Mouse (Mus musculus): ENCODE results near the gene Bcas3. TPM values are rescaled to one million over a fixed set of nuclear protein-coding genes. Genes with fewer than 3 reads are reported as not detected.

Gene Bcas3
- polyA plus RNA-seq, 1 experiment, result 35.1 TPM

GRCm38 (mm10) chr11:85621994-85622393, 269.0 kb downstream of the Bcas3 start:
- no peaks in the 10 kb centered on the region for H3K4me1 ChIP-seq (ENCODE audit: control insufficient read depth, insufficient read depth, low read length)
- no peak overlapping the region for H3K4me3 ChIP-seq (ENCODE audit: insufficient read depth, low read length)
- TF ChIP-seq CTCF (IDR thresholded peaks at IDR 0.05; ENCODE audit: low read depth, low read length), result no peak
- TF ChIP-seq POLR2A (IDR thresholded peaks at IDR 0.05; ENCODE audit: borderline replicate concordance, low read depth, low read length), result no peak
- H3K27ac ChIP-seq (ENCODE audit: insufficient read depth, low read depth, low read length), result no peak overlapping the region

- TF ChIP-seq POLR2A (IDR thresholded peaks at IDR 0.05; ENCODE audit: borderline replicate concordance, low read depth, low read length) (no peak), CTCF (IDR thresholded peaks at IDR 0.05; ENCODE audit: low read depth, low read length) (no peak)
- Histone ChIP-seq H3K4me3 (ENCODE audit: insufficient read depth, low read length) (no peak overlapping the region), H3K27ac (ENCODE audit: insufficient read depth, low read depth, low read length) (no peak overlapping the region), H3K4me1 (ENCODE audit: control insufficient read depth, insufficient read depth, low read length) (no peaks in the 10 kb centered on the region)
Observed at GRCm38 (mm10) chr11:85625206-85625605, 272.2 kb downstream of the Bcas3 start.

DNA sequence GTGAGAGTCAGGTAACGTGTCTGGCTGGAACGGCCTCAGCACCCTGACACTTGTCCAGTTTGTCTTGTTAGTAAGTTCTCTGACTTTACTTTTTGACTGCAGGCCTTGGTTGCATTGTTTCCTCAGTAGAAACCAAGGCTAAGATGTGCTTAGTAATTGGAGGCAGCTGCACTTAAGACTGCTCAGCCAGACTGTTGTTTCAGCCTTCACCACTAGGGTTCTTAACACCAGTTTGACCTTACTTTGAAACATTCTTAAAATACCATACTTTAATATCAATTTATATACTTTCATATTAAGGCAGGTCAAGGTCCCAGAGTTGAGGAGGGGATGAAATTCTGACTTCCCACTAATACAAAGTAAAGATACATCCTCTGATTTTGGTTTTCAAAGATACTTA, 273.9 kb downstream of the Bcas3 start:
- H3K4me1 ChIP-seq (ENCODE audit: control insufficient read depth, insufficient read depth, low read length), result no peaks in the 10 kb centered on the region
- no peak overlapping the region for H3K4me3 ChIP-seq (ENCODE audit: insufficient read depth, low read length)
- no peak for TF ChIP-seq CTCF (IDR thresholded peaks at IDR 0.05; ENCODE audit: low read depth, low read length)
- TF ChIP-seq POLR2A (IDR thresholded peaks at IDR 0.05; ENCODE audit: borderline replicate concordance, low read depth, low read length), result no peak
- no peak overlapping the region for H3K27ac ChIP-seq (ENCODE audit: insufficient read depth, low read depth, low read length)

DNA sequence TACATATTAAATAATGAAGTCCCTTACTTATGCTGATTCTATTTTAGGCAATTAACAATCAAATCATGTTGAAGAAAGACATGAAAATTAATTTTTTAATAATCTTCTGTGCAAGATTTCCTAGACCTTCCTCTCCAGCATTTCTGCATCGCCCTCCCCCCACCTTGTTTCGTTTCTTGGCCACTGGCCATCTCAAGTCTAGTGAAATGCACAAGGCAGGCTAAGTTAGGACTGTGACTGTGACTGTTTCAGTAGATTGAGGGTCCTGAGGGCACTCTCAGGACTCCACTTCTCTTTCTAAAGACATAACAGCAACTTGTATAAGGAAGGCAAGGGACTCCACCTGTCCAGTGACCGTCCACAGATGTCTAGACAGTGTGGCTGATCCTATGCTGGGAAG, 274.4 kb downstream of the Bcas3 start:
- TF ChIP-seq CTCF (IDR thresholded peaks at IDR 0.05; ENCODE audit: low read depth, low read length), result no peak
- no peak for TF ChIP-seq POLR2A (IDR thresholded peaks at IDR 0.05; ENCODE audit: borderline replicate concordance, low read depth, low read length)
- Histone ChIP-seq H3K4me1 (ENCODE audit: control insufficient read depth, insufficient read depth, low read length) (no peaks in the 10 kb centered on the region), H3K27ac (ENCODE audit: insufficient read depth, low read depth, low read length) (no peak overlapping the region), H3K4me3 (ENCODE audit: insufficient read depth, low read length) (no peak overlapping the region)

DNA sequence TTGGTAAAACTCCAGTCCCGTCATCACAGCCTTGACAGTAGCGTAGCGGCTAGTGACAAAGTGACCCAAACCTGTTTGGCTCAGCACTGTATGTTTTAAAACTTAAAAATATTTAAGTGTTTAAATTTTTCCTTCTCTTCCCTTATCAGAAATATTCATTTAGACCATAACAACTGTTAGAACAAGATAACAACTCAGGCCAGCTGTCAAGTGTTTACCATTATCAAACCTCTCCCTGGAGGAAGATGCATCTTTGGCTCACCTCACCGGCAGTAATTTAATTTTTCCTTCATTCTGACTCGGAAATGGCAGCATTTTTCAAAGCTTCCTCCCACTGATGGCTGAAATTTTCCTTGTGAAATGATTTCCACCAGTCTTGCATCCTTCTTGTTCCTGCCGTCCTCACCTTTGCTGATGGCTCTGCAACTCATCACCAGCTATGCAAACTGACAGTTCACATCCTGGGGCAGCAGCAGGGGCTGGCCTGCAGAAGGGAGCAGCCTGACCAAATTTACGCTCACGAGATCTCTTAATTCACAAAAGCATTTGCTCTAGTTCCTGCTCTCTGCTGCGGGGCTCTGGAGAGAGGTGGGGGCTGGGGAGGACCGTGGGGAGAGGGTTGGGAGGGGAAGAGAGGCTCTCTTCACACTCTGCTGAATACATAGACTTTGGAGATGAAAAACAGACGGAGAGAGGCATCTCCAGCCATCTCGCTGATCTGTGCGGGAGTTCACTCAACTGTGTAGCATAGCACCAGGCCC, 275.5 kb downstream of the Bcas3 start:
- Histone ChIP-seq H3K4me3 (ENCODE audit: insufficient read depth, low read length) (no peak overlapping the region), H3K4me1 (ENCODE audit: control insufficient read depth, insufficient read depth, low read length) (no peaks in the 10 kb centered on the region), H3K27ac (ENCODE audit: insufficient read depth, low read depth, low read length) (no peak overlapping the region)
- TF ChIP-seq POLR2A (IDR thresholded peaks at IDR 0.05; ENCODE audit: borderline replicate concordance, low read depth, low read length), result no peak
- TF ChIP-seq CTCF (IDR thresholded peaks at IDR 0.05; ENCODE audit: low read depth, low read length), result no peak

GRCm38 (mm10) chr11:85632568-85632981, 279.6 kb downstream of the Bcas3 start:
- no peak overlapping the region for H3K27ac ChIP-seq (ENCODE audit: insufficient read depth, low read depth, low read length)

GRCm38 (mm10) chr11:85638696-85639495, 285.9 kb downstream of the Bcas3 start:
- peaks cover 3% of the 10 kb centered on the region; the same call in 1 of the 2 replicates for H3K4me1 ChIP-seq (ENCODE audit: control insufficient read depth, insufficient read depth, low read length)
- H3K4me3 ChIP-seq (ENCODE audit: insufficient read depth, low read length), result no peak overlapping the region
- no peak overlapping the region for H3K27ac ChIP-seq (ENCODE audit: insufficient read depth, low read depth, low read length)
- TF ChIP-seq CTCF (IDR thresholded peaks at IDR 0.05; ENCODE audit: low read depth, low read length), result no peak

More at GRCm38 (mm10) chr11:85632568-85632981, 279.6 kb downstream of the Bcas3 start:
- TF ChIP-seq POLR2A (IDR thresholded peaks at IDR 0.05; ENCODE audit: borderline replicate concordance, low read depth, low read length) (no peak), CTCF (IDR thresholded peaks at IDR 0.05; ENCODE audit: low read depth, low read length) (no peak)
- Histone ChIP-seq H3K4me1 (ENCODE audit: control insufficient read depth, insufficient read depth, low read length) (no peaks in the 10 kb centered on the region), H3K4me3 (ENCODE audit: insufficient read depth, low read length) (no peak overlapping the region)

DNA sequence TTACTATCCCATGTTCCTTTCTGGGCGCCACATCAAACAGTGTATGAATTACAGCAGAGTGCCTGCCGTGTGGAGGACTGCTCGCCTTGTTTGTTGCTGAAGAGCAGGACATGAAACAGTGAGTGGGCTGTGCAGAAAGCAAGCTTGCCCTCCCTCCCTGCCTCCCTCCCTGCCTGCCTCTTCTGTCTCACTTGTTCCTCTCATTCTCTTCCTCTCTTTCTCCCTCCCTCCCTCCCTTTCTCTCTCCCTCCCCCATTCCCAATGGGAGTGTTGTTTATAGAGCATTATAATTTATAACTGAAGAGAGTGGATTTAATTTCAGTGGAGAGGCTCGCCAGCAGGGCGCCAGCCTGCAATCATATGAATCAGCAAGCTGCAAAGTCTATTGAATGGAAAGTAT, 287.7 kb downstream of the Bcas3 start:
- no peak for TF ChIP-seq CTCF (IDR thresholded peaks at IDR 0.05; ENCODE audit: low read depth, low read length)
- TF ChIP-seq POLR2A (IDR thresholded peaks at IDR 0.05; ENCODE audit: borderline replicate concordance, low read depth, low read length), result no peak
- H3K27ac ChIP-seq (ENCODE audit: insufficient read depth, low read depth, low read length), result no peak overlapping the region

DNA sequence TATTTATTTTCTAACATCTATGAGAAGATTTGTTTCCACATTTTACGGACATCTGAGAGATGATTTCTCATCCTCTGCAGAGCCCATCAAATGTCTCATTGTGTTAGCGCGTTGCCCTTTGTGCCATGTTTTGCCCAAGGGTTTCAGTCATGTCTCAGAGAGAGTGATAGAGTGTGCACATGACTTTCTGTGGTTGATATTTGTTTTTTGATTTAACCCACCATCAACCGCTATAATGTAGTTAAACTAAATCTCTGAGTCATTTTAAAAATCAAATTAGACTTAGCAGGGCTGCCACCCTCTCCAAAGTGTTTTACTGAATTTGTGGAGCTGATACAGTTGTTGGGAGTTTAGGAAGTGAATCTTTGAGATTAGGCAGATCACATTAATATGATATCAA, 288.5 kb downstream of the Bcas3 start:
- Histone ChIP-seq H3K4me3 (ENCODE audit: insufficient read depth, low read length) (no peak overlapping the region), H3K27ac (ENCODE audit: insufficient read depth, low read depth, low read length) (no peak overlapping the region), H3K4me1 (ENCODE audit: control insufficient read depth, insufficient read depth, low read length) (peaks cover 3% of the 10 kb centered on the region; the same call in 1 of the 2 replicates)
- TF ChIP-seq POLR2A (IDR thresholded peaks at IDR 0.05; ENCODE audit: borderline replicate concordance, low read depth, low read length) (no peak), CTCF (IDR thresholded peaks at IDR 0.05; ENCODE audit: low read depth, low read length) (no peak)

More for the DNA sequence above, 287.7 kb downstream of the Bcas3 start:
- Histone ChIP-seq H3K4me3 (ENCODE audit: insufficient read depth, low read length) (no peak overlapping the region), H3K4me1 (ENCODE audit: control insufficient read depth, insufficient read depth, low read length) (peaks cover 3% of the 10 kb centered on the region; the same call in 1 of the 2 replicates)

- TF ChIP-seq POLR2A (IDR thresholded peaks at IDR 0.05; ENCODE audit: borderline replicate concordance, low read depth, low read length) (no peak), CTCF (IDR thresholded peaks at IDR 0.05; ENCODE audit: low read depth, low read length) (no peak)
- Histone ChIP-seq H3K4me3 (ENCODE audit: insufficient read depth, low read length) (no peak overlapping the region), H3K4me1 (ENCODE audit: control insufficient read depth, insufficient read depth, low read length) (peaks cover 3% of the 10 kb centered on the region; the same call in 1 of the 2 replicates), H3K27ac (ENCODE audit: insufficient read depth, low read depth, low read length) (no peak overlapping the region)
Observed at GRCm38 (mm10) chr11:85642591-85642990, 289.6 kb downstream of the Bcas3 start.
